Mouse (Mus musculus) bone marrow, adult 2 months (tissue): ENCODE results near the gene Lrfn2.

ENCODE experiments used
- CTCF ChIP-seq: fragments of 200-500 bp; IDR thresholded peaks from 2 replicates; pipeline ENCODE4 v1.5.1; 2011; ENCODE audit warnings: low read length, control low read depth; ENCODE audit not compliant: control insufficient read depth, insufficient read depth
- POLR2A ChIP-seq: fragments of 200-500 bp; IDR thresholded peaks from 2 replicates; pipeline ENCODE4 v1.6.1; 2011; ENCODE audit warnings: low read depth, mild to moderate bottlenecking, control low read depth, low read length, borderline replicate concordance; ENCODE audit not compliant: control insufficient read depth

- TF ChIP-seq CTCF (no peak), POLR2A (no peak)
These were observed 129.0 kb downstream of the Lrfn2 start for GRCm38 (mm10) chr17:49061141-49061540.
